Mouse (Mus musculus): ENCODE results near the gene Rbak.
A peak's percentile ranks its signal among the peaks of the same experiment; 100 is the strongest.
"Not testable (repeated sequence)": the region's sequence is repeated elsewhere in the genome, so short reads cannot be mapped to it uniquely, and the experiment has no call there.

The Rbak gene

GRCm38 (mm10) chr5:143135042-143135441, 45.5 kb downstream of the Rbak start:
- DNase-seq (ENCODE audit: low read depth in 2 of 2, low spot score in 2 of 2): no peak

- DNase-seq (ENCODE audit: low read depth in 2 of 2, low spot score in 2 of 2): not testable (repeated sequence)
Measured at GRCm38 (mm10) chr5:143134216-143135010, 46.2 kb downstream of the Rbak start.

- DNase-seq (ENCODE audit: low read depth in 2 of 2, low spot score in 2 of 2): peak; percentile 42 to 51
Measured at GRCm38 (mm10) chr5:143132935-143133514, 47.5 kb downstream of the Rbak start.

GRCm38 (mm10) chr5:143130342-143130741, 50.2 kb downstream of the Rbak start:
- DNase-seq (ENCODE audit: low read depth in 2 of 2, low spot score in 2 of 2): peak in 1 of 2 experiments; percentile 17

GRCm38 (mm10) chr5:143129101-143129500, 51.5 kb downstream of the Rbak start:
- no peak for DNase-seq (ENCODE audit: low read depth in 2 of 2, low spot score in 2 of 2)

GRCm38 (mm10) chr5:143127837-143128236, 52.7 kb downstream of the Rbak start:
- DNase-seq (ENCODE audit: low read depth in 2 of 2, low spot score in 2 of 2): no peak

GRCm38 (mm10) chr5:143126908-143127307, 53.7 kb downstream of the Rbak start:
- DNase-seq (ENCODE audit: low read depth in 2 of 2, low spot score in 2 of 2): no peak

GRCm38 (mm10) chr5:143126089-143126488, 54.5 kb downstream of the Rbak start:
- DNase-seq (ENCODE audit: low read depth in 2 of 2, low spot score in 2 of 2): no peak

- DNase-seq (ENCODE audit: low read depth in 2 of 2, low spot score in 2 of 2): no peak
Measured at GRCm38 (mm10) chr5:143125601-143126000, 55.0 kb downstream of the Rbak start.

GRCm38 (mm10) chr5:143124805-143125378, 55.7 kb downstream of the Rbak start:
- DNase-seq (ENCODE audit: low read depth in 2 of 2, low spot score in 2 of 2): no peak

GRCm38 (mm10) chr5:143122673-143123072, 57.9 kb downstream of the Rbak start:
- no peak for DNase-seq (ENCODE audit: low read depth in 2 of 2, low spot score in 2 of 2)
